Mouse (Mus musculus) stomach, postnatal 0 days (tissue): ENCODE measurements around the gene Gm1527.

ENCODE experiments used
- CTCF ChIP-seq: IDR thresholded peaks from 2 replicates; pipeline ENCODE4 v1.5.1; 2016; ENCODE audit warnings: antibody characterized with exemption, low read depth, mild to moderate bottlenecking, moderate library complexity
- EP300 ChIP-seq: optimal IDR thresholded peaks from 2 replicates; pipeline ENCODE3; 2016; ENCODE audit warnings: antibody characterized with exemption

DNA sequence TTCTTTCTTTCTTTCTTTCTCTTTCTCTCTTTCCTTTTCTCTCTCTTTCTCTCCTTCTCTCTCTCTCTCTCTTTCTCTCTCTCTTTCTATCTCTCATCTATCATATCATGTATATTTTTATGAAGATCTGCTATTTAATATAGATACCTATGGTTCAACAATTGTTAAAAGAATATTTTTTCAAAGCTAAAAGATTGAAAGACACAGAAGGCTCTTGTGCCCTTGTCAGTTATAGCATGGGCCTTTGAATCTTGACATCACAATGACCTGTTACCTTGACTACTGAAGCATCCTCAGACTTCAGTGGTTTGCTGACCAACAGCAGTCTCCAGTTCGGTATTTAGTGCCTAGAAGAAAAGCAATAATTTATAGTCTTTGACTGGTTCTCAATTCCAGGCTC, at the start of gene Gm1527:
- TF ChIP-seq CTCF (no peak), EP300 (no peak)
